Mouse (Mus musculus): ENCODE results near the gene Rab43. TPM values are rescaled to one million over a fixed set of nuclear protein-coding genes. Genes with fewer than 3 reads are reported as not detected.

The Rab43 gene
- polyA plus RNA-seq, 2 experiments: 13.3 to 14.3 TPM

- Histone ChIP-seq H3K36me3 (ENCODE audit: control insufficient read depth, insufficient read depth, low read length) (peaks cover 14% of the 10 kb centered on the region), H3K27ac (replicated peaks; ENCODE audit: low read depth, low read length) (peak overlapping the region; percentile 94), H3K9me3 (ENCODE audit: control insufficient read depth, low read length) (no peaks in the 10 kb centered on the region), H3K27me3 (ENCODE audit: control insufficient read depth, insufficient read depth, low read length) (no peaks in the 10 kb centered on the region), H3K4me2 (replicated peaks; ENCODE audit: low read depth, low read length, severe bottlenecking) (peak overlapping the region; percentile 60), H3K4me1 (ENCODE audit: control insufficient read depth, insufficient read depth, low read length) (peaks cover 29% of the 10 kb centered on the region), H3K4me3 (replicated peaks; ENCODE audit: low read length) (peak overlapping the region; percentile 100), H3K9ac (ENCODE audit: low read depth, low read length, severe bottlenecking) (peak overlapping the region; percentile 100)
- WGBS: under 1% methylated on average over 62 of the region's 73 CpGs
- no peak for DNase-seq (ENCODE audit: low spot score)
- peak; percentile 65 for ATAC-seq (ENCODE audit: low FRiP score, low read depth)
- TF ChIP-seq POLR2A (IDR thresholded peaks at IDR 0.05; ENCODE audit: borderline replicate concordance, extremely low read depth, insufficient read depth, insufficient read length): no peak
Observed at GRCm38 (mm10) chr6:87850155-87850899, 38.4 kb upstream of the Rab43 start.

- H3K27ac ChIP-seq (replicated peaks; ENCODE audit: low read depth, low read length): peak overlapping the region; percentile 94; the same call in 1 of the 2 replicates
- H3K9me3 ChIP-seq (ENCODE audit: control insufficient read depth, low read length): no peaks in the 10 kb centered on the region
- H3K9ac ChIP-seq (ENCODE audit: low read depth, low read length, severe bottlenecking): peak overlapping the region; percentile 100
- peak; percentile 35 for DNase-seq (ENCODE audit: low spot score)
- H3K36me3 ChIP-seq (ENCODE audit: control insufficient read depth, insufficient read depth, low read length): peaks cover 20% of the 10 kb centered on the region
- no peaks in the 10 kb centered on the region for H3K27me3 ChIP-seq (ENCODE audit: control insufficient read depth, insufficient read depth, low read length)
- H3K4me1 ChIP-seq (ENCODE audit: control insufficient read depth, insufficient read depth, low read length): peaks cover 29% of the 10 kb centered on the region
- ATAC-seq (ENCODE audit: low FRiP score, low read depth): no peak
- H3K4me2 ChIP-seq (replicated peaks; ENCODE audit: low read depth, low read length, severe bottlenecking): peak overlapping the region; percentile 60
- WGBS: under 1% methylated on average over 8 of the region's 8 CpGs
- TF ChIP-seq POLR2A (IDR thresholded peaks at IDR 0.05; ENCODE audit: borderline replicate concordance, extremely low read depth, insufficient read depth, insufficient read length): no peak
- peak overlapping the region; percentile 100 for H3K4me3 ChIP-seq (replicated peaks; ENCODE audit: low read length)
Observed at GRCm38 (mm10) chr6:87849780-87850154, 37.8 kb upstream of the Rab43 start.

GRCm38 (mm10) chr6:87846813-87847212, 34.8 kb upstream of the Rab43 start:
- DNase-seq (ENCODE audit: low spot score) (no peak), ATAC-seq (ENCODE audit: low FRiP score, low read depth) (no peak)
- H3K9ac ChIP-seq (ENCODE audit: low read depth, low read length, severe bottlenecking): no peak overlapping the region
- no peak for TF ChIP-seq POLR2A (IDR thresholded peaks at IDR 0.05; ENCODE audit: borderline replicate concordance, extremely low read depth, insufficient read depth, insufficient read length)
- no peak overlapping the region for H3K4me2 ChIP-seq (replicated peaks; ENCODE audit: low read depth, low read length, severe bottlenecking)
- H3K4me3 ChIP-seq (replicated peaks; ENCODE audit: low read length): no peak overlapping the region
- H3K9me3 ChIP-seq (ENCODE audit: control insufficient read depth, low read length): no peaks in the 10 kb centered on the region
- peaks cover 29% of the 10 kb centered on the region for H3K4me1 ChIP-seq (ENCODE audit: control insufficient read depth, insufficient read depth, low read length)
- H3K27me3 ChIP-seq (ENCODE audit: control insufficient read depth, insufficient read depth, low read length): no peaks in the 10 kb centered on the region
- no peak overlapping the region for H3K27ac ChIP-seq (replicated peaks; ENCODE audit: low read depth, low read length)
- 42% methylated on average over 1 of the region's 1 CpGs for WGBS
- H3K36me3 ChIP-seq (ENCODE audit: control insufficient read depth, insufficient read depth, low read length): peaks cover 47% of the 10 kb centered on the region

GRCm38 (mm10) chr6:87845031-87845695, 33.2 kb upstream of the Rab43 start:
- H3K27me3 ChIP-seq (ENCODE audit: control insufficient read depth, insufficient read depth, low read length): no peaks in the 10 kb centered on the region
- 68% methylated on average over 13 of the region's 13 CpGs for WGBS
- H3K9ac ChIP-seq (ENCODE audit: low read depth, low read length, severe bottlenecking): no peak overlapping the region
- peaks cover 51% of the 10 kb centered on the region for H3K36me3 ChIP-seq (ENCODE audit: control insufficient read depth, insufficient read depth, low read length)
- no peak overlapping the region for H3K27ac ChIP-seq (replicated peaks; ENCODE audit: low read depth, low read length)
- no peak overlapping the region for H3K4me3 ChIP-seq (replicated peaks; ENCODE audit: low read length)
- ATAC-seq (ENCODE audit: low FRiP score, low read depth) (no peak), DNase-seq (ENCODE audit: low spot score) (no peak)
- H3K4me1 ChIP-seq (ENCODE audit: control insufficient read depth, insufficient read depth, low read length): peaks cover 29% of the 10 kb centered on the region
- TF ChIP-seq POLR2A (IDR thresholded peaks at IDR 0.05; ENCODE audit: borderline replicate concordance, extremely low read depth, insufficient read depth, insufficient read length): no peak
- H3K9me3 ChIP-seq (ENCODE audit: control insufficient read depth, low read length): no peaks in the 10 kb centered on the region
- no peak overlapping the region for H3K4me2 ChIP-seq (replicated peaks; ENCODE audit: low read depth, low read length, severe bottlenecking)

DNA sequence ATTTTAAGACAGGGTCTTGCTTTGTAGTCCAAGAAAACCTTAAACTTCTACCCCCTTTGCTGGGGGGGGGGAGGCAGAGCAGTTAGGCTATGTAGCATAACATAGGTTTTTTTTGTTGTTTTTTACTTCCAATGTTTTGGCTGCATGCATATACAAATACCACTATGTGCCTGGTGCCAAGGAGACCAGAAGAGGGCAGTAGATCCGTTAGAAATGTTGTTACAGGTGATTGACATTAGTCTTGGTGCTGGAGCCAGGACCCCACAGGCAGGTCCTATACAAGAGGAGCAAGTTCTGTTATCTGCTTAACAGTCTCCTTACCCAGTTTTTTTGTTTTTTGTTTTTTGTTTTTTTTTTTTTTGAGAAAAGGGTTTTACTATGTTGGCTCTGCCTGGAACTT, 30.3 kb upstream of the Rab43 start:
- H3K27me3 ChIP-seq (ENCODE audit: control insufficient read depth, insufficient read depth, low read length): no peaks in the 10 kb centered on the region
- no peak overlapping the region for H3K4me3 ChIP-seq (replicated peaks; ENCODE audit: low read length)
- WGBS: 16% methylated on average over 1 of the region's 1 CpGs
- peaks cover 41% of the 10 kb centered on the region for H3K36me3 ChIP-seq (ENCODE audit: control insufficient read depth, insufficient read depth, low read length)
- DNase-seq (ENCODE audit: low spot score) (no peak), ATAC-seq (ENCODE audit: low FRiP score, low read depth) (no peak)
- TF ChIP-seq POLR2A (IDR thresholded peaks at IDR 0.05; ENCODE audit: borderline replicate concordance, extremely low read depth, insufficient read depth, insufficient read length): no peak
- H3K4me1 ChIP-seq (ENCODE audit: control insufficient read depth, insufficient read depth, low read length): peaks cover 16% of the 10 kb centered on the region
- H3K4me2 ChIP-seq (replicated peaks; ENCODE audit: low read depth, low read length, severe bottlenecking): no peak overlapping the region
- H3K9ac ChIP-seq (ENCODE audit: low read depth, low read length, severe bottlenecking): no peak overlapping the region
- no peaks in the 10 kb centered on the region for H3K9me3 ChIP-seq (ENCODE audit: control insufficient read depth, low read length)
- no peak overlapping the region for H3K27ac ChIP-seq (replicated peaks; ENCODE audit: low read depth, low read length)
